Mouse (Mus musculus) hindbrain, embryonic 14.5 days (tissue): ENCODE measurements around the gene Ypel3. TPM values are rescaled to one million over a fixed set of nuclear protein-coding genes. Genes with fewer than 3 reads are reported as not detected.
"Not testable (repeated sequence)": the region's sequence is repeated elsewhere in the genome, so short reads cannot be mapped to it uniquely, and the experiment has no call there.

Experiments used
- ATAC-seq: fragments of 200-750 bp; cut with Nextera tagmentation; 2 replicates; pipeline ENCODE4 v1.8.0; 2017; ENCODE audit warnings: moderate number of reproducible peaks, mild to moderate bottlenecking, moderate TSS enrichment, moderate library complexity; ENCODE audit not compliant: low FRiP score
- DNase-seq: peaks from one replicate; pipeline ENCODE4 v3.0.0-alpha.2; 2015; ENCODE audit warnings: low spot score
- H3K27ac ChIP-seq: fragments of 300-500 bp; sonication (generic); 2 replicates; pipeline ENCODE4 v1.5.1; 2014; ENCODE audit warnings: mild to moderate bottlenecking, moderate library complexity
- H3K27me3 ChIP-seq: fragments of 300-500 bp; sonication (generic); 2 replicates; pipeline ENCODE4 v1.6.1; 2014; ENCODE audit warnings: mild to moderate bottlenecking, low read length, mixed read lengths; ENCODE audit not compliant: control insufficient read depth, insufficient read depth
- H3K36me3 ChIP-seq: fragments of 300-500 bp; sonication (generic); replicated peaks from 2 replicates; pipeline ENCODE4 v1.6.1; 2014; ENCODE audit not compliant: control insufficient read depth, insufficient read depth
- H3K4me1 ChIP-seq: fragments of 300-500 bp; sonication (generic); replicated peaks from 2 replicates; pipeline ENCODE4 v1.6.1; 2014; ENCODE audit warnings: antibody characterized with exemption, low read length, mixed read lengths; ENCODE audit not compliant: control insufficient read depth, insufficient read depth
- H3K4me2 ChIP-seq: fragments of 300-500 bp; sonication (generic); replicated peaks from 2 replicates; pipeline ENCODE4 v1.6.1; 2014; ENCODE audit warnings: mild to moderate bottlenecking, moderate library complexity
- H3K4me3 ChIP-seq: fragments of 300-500 bp; sonication (generic); replicated peaks from 2 replicates; pipeline ENCODE4 v1.5.1; 2014; ENCODE audit warnings: mild to moderate bottlenecking, low read length
- H3K9ac ChIP-seq: fragments of 300-500 bp; sonication (generic); 2 replicates; pipeline ENCODE4 v1.6.1; 2014
- H3K9me3 ChIP-seq: fragments of 300-500 bp; sonication (generic); 2 replicates; pipeline ENCODE4 v1.6.1; 2016; ENCODE audit warnings: low read length; ENCODE audit not compliant: control insufficient read depth
- WGBS: fragments of 180-500 bp; shearing (Covaris S2); extraction: QIAGEN DNeasy Blood & Tissue Kit; methylation state at CpG from one replicate; pipeline ENCODE4 v1.1.7; 2014; 5-methylcytosine and 5-hydroxymethylcytosine counted together
- polyA plus RNA-seq: library from polyadenylated mRNA; unstranded; fragments of >200 nt; fragmentation: Nextera tagmentation; extraction: Ambion mirVana; gene quantifications from 2 replicates; pipeline ENCODE4 v1.2.1, GENCODE M21; 2014

The Ypel3 gene
- 206 and 218 TPM in 2 replicates for polyA plus RNA-seq

- Histone ChIP-seq H3K4me3 (peak within 1 kb of the TSS; percentile 93), H3K27me3 (no peaks in the 10 kb centered on the region), H3K9ac (peak within 1 kb of the TSS; percentile 96), H3K4me1 (peaks cover 27% of the 10 kb centered on the region), H3K36me3 (peaks cover 22% of the 10 kb centered on the region), H3K9me3 (no peaks in the 10 kb centered on the region), H3K4me2 (peak within 1 kb of the TSS; percentile 98), H3K27ac (peak within 1 kb of the TSS; percentile 93)
- WGBS: under 1% methylated on average over 29 of the region's 37 CpGs
- ATAC-seq (peak; percentile 91), DNase-seq (peak; percentile 91)
Measured at GRCm38 (mm10) chr7:126776598-126777057, at the start of gene Ypel3. Gene Ypel3 (plus strand): TSS chr7:126776955.

- ATAC-seq, H3K27me3 ChIP-seq: not testable (repeated sequence)
Measured at GRCm38 (mm10) chr7:126730256-126730789, 46.4 kb upstream of the Ypel3 start.

GRCm38 (mm10) chr7:126736122-126736521 is 40.6 kb upstream of the Ypel3 start:
- no peak for ATAC-seq
- H3K4me2 ChIP-seq: no peak overlapping the region

More at GRCm38 (mm10) chr7:126730256-126730789, 46.4 kb upstream of the Ypel3 start:
- not testable (repeated sequence) for H3K36me3 ChIP-seq, H3K4me2 ChIP-seq, H3K4me1 ChIP-seq, H3K9ac ChIP-seq, H3K9me3 ChIP-seq, H3K4me3 ChIP-seq, H3K27ac ChIP-seq, DNase-seq
- 87% methylated on average over 4 of the region's 4 CpGs for WGBS

GRCm38 (mm10) chr7:126739551-126739950 is 37.2 kb upstream of the Ypel3 start:
- DNase-seq: no peak
- H3K4me2 ChIP-seq: no peak overlapping the region
- H3K9me3 ChIP-seq: no peaks in the 10 kb centered on the region
- H3K4me1 ChIP-seq: no peaks in the 10 kb centered on the region
- no peak for ATAC-seq
- H3K36me3 ChIP-seq: no peaks in the 10 kb centered on the region
- H3K27me3 ChIP-seq: no peaks in the 10 kb centered on the region
- 82% methylated on average over 17 of the region's 17 CpGs for WGBS
- H3K9ac ChIP-seq: no peak overlapping the region
- H3K27ac ChIP-seq: no peak overlapping the region
- no peak overlapping the region for H3K4me3 ChIP-seq

More at GRCm38 (mm10) chr7:126736122-126736521, 40.6 kb upstream of the Ypel3 start:
- Histone ChIP-seq H3K36me3 (no peaks in the 10 kb centered on the region), H3K9ac (no peak overlapping the region), H3K27me3 (no peaks in the 10 kb centered on the region), H3K9me3 (no peaks in the 10 kb centered on the region), H3K4me3 (no peak overlapping the region), H3K27ac (no peak overlapping the region), H3K4me1 (no peaks in the 10 kb centered on the region)
- WGBS: 75% methylated on average over 8 of the region's 8 CpGs
- no peak for DNase-seq

- Histone ChIP-seq H3K4me1 (no peaks in the 10 kb centered on the region), H3K9ac (no peak overlapping the region), H3K27ac (no peak overlapping the region), H3K9me3 (no peaks in the 10 kb centered on the region), H3K4me2 (no peak overlapping the region), H3K4me3 (no peak overlapping the region), H3K27me3 (no peaks in the 10 kb centered on the region), H3K36me3 (no peaks in the 10 kb centered on the region)
- 65% methylated on average over 13 of the region's 13 CpGs for WGBS
- ATAC-seq (no peak), DNase-seq (no peak)
Measured at GRCm38 (mm10) chr7:126740132-126740735, 36.5 kb upstream of the Ypel3 start.

GRCm38 (mm10) chr7:126740977-126741376 is 35.8 kb upstream of the Ypel3 start:
- Histone ChIP-seq H3K4me1 (no peaks in the 10 kb centered on the region), H3K36me3 (no peaks in the 10 kb centered on the region), H3K4me3 (no peak overlapping the region), H3K27me3 (no peaks in the 10 kb centered on the region), H3K9ac (no peak overlapping the region), H3K4me2 (no peak overlapping the region), H3K27ac (no peak overlapping the region), H3K9me3 (no peaks in the 10 kb centered on the region)
- no peak for DNase-seq
- no peak for ATAC-seq
- 85% methylated on average over 5 of the region's 5 CpGs for WGBS

GRCm38 (mm10) chr7:126741452-126741851 is 35.3 kb upstream of the Ypel3 start:
- H3K9me3 ChIP-seq: no peaks in the 10 kb centered on the region
- H3K4me1 ChIP-seq: no peaks in the 10 kb centered on the region
- no peaks in the 10 kb centered on the region for H3K27me3 ChIP-seq
- WGBS: 90% methylated on average over 5 of the region's 5 CpGs
- H3K4me3 ChIP-seq: no peak overlapping the region
- H3K4me2 ChIP-seq: no peak overlapping the region
- H3K36me3 ChIP-seq: no peaks in the 10 kb centered on the region
- no peak overlapping the region for H3K27ac ChIP-seq
- H3K9ac ChIP-seq: no peak overlapping the region
- DNase-seq (no peak), ATAC-seq (no peak)

- no peaks in the 10 kb centered on the region for H3K4me1 ChIP-seq
- H3K9me3 ChIP-seq: no peaks in the 10 kb centered on the region
- no peak overlapping the region for H3K27ac ChIP-seq
- no peaks in the 10 kb centered on the region for H3K27me3 ChIP-seq
- no peak overlapping the region for H3K4me2 ChIP-seq
- H3K36me3 ChIP-seq: no peaks in the 10 kb centered on the region
- WGBS: 91% methylated on average over 13 of the region's 13 CpGs
- no peak for DNase-seq
- no peak overlapping the region for H3K9ac ChIP-seq
- H3K4me3 ChIP-seq: no peak overlapping the region
- ATAC-seq: no peak
Measured at GRCm38 (mm10) chr7:126741964-126742482, 34.7 kb upstream of the Ypel3 start.

- DNase-seq (no peak), ATAC-seq (no peak)
- WGBS: 92% methylated on average over 12 of the region's 12 CpGs
- Histone ChIP-seq H3K9ac (no peak overlapping the region), H3K27ac (no peak overlapping the region), H3K27me3 (no peaks in the 10 kb centered on the region), H3K4me2 (no peak overlapping the region), H3K36me3 (no peaks in the 10 kb centered on the region), H3K4me1 (no peaks in the 10 kb centered on the region), H3K9me3 (no peaks in the 10 kb centered on the region), H3K4me3 (no peak overlapping the region)
Measured at GRCm38 (mm10) chr7:126746066-126746465, 30.7 kb upstream of the Ypel3 start.
